Mouse (Mus musculus) lung, postnatal 4 days (tissue): ENCODE data around the gene Pde8a.
A peak's percentile ranks its signal among the peaks of the same experiment; 100 is the strongest.

ENCODE experiments used
- DNase-seq, 2 experiments: peaks; one replicate each; pipeline ENCODE4 v3.0.0; 2021

The Pde8a gene

GRCm38 (mm10) chr7:81281240-81281639, 67.8 kb downstream of the Pde8a start:
- DNase-seq = no peak

- no peak for DNase-seq
Measured at GRCm38 (mm10) chr7:81286456-81286855, 73.1 kb downstream of the Pde8a start.

GRCm38 (mm10) chr7:81286946-81287345, 73.5 kb downstream of the Pde8a start:
- no peak for DNase-seq

- DNase-seq = no peak
Measured at GRCm38 (mm10) chr7:81295169-81295568, 81.8 kb downstream of the Pde8a start.

DNA sequence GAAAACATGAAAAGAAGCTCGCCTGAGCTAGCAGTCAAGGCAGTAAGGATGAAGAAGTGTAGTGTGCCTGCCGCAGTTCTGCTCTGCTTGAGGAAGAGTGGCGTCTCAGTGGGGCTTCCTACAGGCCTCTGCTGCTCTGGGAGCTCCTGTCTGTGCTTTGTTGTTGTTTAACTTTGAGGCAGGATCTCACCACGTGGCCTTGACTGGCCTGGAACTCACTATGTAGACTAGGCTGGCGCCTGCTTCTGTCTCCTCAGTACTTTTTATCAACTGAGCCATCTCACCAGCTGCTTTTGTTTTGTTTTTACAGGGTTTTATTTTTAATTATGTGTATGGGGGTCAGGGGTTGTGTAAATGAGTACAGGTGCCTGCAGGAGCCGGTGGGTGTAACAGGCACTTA, 84.8 kb downstream of the Pde8a start:
- no peak for DNase-seq

DNA sequence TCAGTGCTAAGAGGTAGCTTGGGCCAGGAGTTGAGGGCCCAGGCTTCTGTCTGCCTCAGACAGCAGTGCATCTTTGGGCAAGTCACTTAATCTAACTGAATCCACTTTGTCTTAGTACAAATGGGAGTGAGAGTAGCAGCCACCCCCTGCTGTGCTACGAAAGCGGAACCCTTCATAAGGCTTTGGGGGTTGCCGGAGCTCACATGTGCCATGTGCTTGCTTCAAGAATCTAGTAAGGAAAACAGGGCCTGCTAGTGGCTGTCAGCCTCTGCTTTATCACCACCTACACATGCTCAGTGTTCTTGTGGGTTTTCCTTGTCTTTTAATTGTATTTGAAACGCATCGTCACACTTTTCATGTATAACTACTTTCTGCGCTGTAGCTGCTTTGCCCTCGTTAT, 87.9 kb downstream of the Pde8a start:
- no peak for DNase-seq

DNA sequence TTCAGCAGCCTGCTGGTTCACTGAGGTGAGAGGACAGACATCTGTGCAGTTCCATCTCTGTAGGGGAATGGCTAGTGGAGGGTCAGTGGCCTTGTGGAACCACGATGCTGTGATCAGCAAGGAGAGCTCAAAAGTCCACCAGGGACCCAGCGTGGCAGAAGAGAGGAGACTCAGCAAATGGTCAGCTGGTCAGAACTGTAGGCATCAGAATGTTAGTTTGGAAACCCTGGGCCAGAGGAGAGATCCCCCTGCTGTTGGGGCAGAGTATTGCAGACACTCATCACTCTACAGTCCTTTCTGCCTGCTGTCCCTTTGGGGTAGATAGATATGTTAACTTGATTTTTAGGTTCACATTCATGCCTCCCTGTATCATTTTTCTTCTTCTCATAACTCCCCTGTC, 90.3 kb downstream of the Pde8a start:
- DNase-seq = peak in 1 of 2 experiments; percentile 25

GRCm38 (mm10) chr7:81304100-81304499, 90.7 kb downstream of the Pde8a start:
- no peak for DNase-seq

DNA sequence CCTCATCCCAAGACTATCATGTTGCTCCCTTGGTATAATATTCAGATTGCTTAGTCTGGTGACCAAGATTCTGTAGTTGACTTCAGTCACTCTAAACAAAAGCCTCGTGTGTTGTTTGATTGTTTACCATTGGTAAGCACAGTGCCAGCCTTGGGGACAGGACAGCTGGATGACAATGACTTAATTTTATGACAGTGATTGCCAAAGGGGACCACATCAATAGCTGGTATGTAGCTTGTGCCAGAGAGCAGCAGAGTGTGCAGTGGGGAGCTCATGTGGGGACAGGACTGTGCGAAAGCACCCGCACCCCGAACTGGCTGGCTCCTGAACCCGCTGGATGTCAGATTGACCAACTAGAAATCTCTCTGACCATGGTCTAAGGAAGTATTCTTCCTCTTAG, 91.3 kb downstream of the Pde8a start:
- DNase-seq = no peak

GRCm38 (mm10) chr7:81307735-81308134, 94.3 kb downstream of the Pde8a start:
- no peak for DNase-seq

GRCm38 (mm10) chr7:81309247-81309646, 95.9 kb downstream of the Pde8a start:
- no peak for DNase-seq

- DNase-seq = no peak
Measured at GRCm38 (mm10) chr7:81311130-81311529, 97.7 kb downstream of the Pde8a start.

DNA sequence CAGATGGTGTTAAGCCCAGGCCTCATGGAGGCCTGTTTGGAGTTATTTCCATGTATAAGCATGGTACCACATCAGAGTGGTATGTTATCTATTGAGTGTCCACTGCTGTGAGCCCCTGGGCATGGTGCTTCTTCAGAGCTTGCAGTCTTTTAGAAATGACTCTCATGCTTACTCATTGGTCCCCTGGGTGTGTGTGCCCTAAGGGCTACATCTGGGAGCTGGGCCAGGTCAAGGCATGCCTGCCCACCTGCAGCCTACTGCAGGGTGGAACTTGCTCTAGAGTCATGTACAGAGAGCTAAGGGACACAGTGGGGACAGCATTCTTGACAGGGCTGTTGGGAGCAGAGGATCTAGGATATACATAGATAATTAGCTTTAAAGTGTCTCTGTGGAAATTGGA, 98.2 kb downstream of the Pde8a start:
- no peak for DNase-seq

- DNase-seq = no peak
Measured at GRCm38 (mm10) chr7:81315583-81315982, 102.2 kb downstream of the Pde8a start.

DNA sequence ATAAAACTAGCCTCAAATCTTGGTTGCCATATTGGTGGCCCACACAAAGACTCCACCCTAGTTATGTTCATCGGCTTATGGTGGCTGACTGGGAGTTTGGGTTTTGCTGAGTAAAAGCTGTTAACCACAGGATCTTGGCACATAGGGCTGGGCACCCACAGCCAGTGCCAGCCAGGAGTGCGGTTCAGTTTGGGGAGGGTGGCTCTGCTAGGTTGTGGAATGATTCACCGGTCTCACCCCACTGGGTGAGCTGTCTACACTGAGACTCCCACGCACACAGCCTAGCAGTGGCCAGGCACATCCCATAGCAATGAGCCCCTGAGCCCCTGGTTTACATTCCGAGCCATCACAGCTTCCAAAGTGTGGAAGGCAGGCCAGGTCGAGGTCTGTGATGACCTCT, 106.4 kb downstream of the Pde8a start:
- peak in 1 of 2 experiments; percentile 16 for DNase-seq

- no peak for DNase-seq
Measured at GRCm38 (mm10) chr7:81321776-81322175, 108.4 kb downstream of the Pde8a start.

DNA sequence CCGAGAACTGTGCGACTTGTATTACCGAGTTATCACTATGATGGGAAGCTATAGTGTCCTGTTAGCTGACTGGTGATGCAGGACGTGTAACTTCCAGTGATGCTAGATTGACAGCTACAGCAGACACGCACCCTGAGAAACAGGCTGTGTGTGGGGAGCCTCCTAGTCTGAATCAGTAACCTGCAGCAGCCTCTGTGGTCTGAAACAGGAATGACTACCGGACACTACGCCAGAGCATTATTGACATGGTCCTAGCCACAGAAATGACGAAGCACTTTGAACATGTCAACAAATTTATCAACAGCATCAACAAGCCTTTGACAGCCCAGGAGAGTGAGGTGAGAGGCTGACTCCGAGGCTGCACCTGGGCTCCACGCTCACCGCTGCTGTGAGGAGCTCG, 112.6 kb downstream of the Pde8a start:
- no peak for DNase-seq

GRCm38 (mm10) chr7:81326859-81327258, 113.5 kb downstream of the Pde8a start:
- DNase-seq = no peak

- no peak for DNase-seq
Measured at GRCm38 (mm10) chr7:81327661-81328060, 114.3 kb downstream of the Pde8a start.

- DNase-seq = no peak
Measured at GRCm38 (mm10) chr7:81330767-81331166, 117.4 kb downstream of the Pde8a start.

- no peak for DNase-seq
Measured at GRCm38 (mm10) chr7:81331851-81332250, 118.5 kb downstream of the Pde8a start.

- peak; percentile 58 to 71 for DNase-seq
Measured at GRCm38 (mm10) chr7:81335705-81336431, 122.5 kb downstream of the Pde8a start.

- peak; percentile 48 to 65 for DNase-seq
Measured at GRCm38 (mm10) chr7:81336432-81336786, 123.0 kb downstream of the Pde8a start.

DNA sequence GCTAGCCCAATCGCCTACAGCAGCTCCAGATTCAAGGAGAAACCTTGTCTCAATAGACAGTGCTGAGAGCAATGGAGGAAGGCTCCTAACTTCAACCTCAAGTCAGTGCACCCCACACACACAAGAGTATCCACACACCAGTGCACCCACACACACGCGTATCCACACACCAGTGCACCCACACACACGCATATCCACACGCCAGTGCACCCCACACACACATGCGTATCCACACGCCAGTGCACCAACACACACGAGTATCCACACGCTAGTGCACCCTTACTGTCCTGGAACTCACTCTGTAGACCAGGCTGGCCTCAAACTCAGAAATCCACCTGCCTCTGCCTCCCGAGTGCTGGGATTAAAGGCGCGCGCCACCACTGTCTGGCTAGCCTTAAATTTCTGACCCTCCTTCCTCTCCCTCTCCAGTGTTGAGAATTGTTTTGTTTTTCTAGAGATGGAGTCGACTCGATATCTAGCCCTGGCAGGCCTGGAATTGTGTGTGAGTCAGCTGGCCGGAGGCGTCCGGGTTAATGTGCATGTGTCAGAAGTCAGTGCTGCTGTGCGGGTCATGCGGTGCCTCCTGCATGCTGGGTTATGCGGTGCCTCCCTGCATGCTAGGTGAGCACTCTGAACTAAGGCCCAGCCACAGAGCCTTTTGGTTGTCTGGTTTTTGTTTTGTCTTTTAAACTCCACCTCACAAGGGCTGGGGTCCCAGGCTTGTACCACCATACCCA, 124.6 kb downstream of the Pde8a start:
- DNase-seq = no peak

DNA sequence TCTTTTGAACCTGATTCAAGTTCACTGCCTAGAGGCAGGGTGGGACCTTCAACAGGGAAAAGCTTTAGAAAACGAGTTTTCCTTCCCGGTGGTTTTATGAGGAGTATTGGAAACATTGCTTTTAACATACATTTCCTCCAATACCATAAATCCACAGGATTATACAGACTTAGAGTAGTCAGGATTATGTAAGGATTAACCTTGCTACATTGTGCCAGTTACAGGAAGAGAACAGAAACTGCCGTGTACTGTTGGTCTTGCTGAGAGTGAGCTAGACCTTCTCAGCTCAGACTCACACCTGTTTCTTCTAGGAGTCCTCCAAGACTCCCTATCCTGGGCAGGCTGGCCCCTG, 125.1 kb downstream of the Pde8a start:
- no peak for DNase-seq
